31 mouse cellular contexts compared by ENCODE assay signal in genomic region chr4:107931453-107931852, GRCm38 (mm10). TPM values are rescaled to one million over a fixed set of nuclear protein-coding genes. Genes with fewer than 3 reads are reported as not detected.
DNase-seq lines count a peak whose midpoint lies in the region; ATAC-seq and TF ChIP-seq lines count a peak whose summit lies in the region.
"Had no signal": no experiment of that assay in that cellular context is flagged by ENCODE, and none has a peak within 500 bp of the region (broad histone marks: within the 10 kb centered on the region; RNA-seq: fewer than 3 reads in every experiment).

No protein-coding gene starts in this region.

- TF ChIP-seq POLR2A in lung, adult 2 months (IDR thresholded peaks at IDR 0.05; ENCODE audit: borderline replicate concordance, extremely low read depth, low read depth, low read length), result no peak

- no peaks in the 10 kb centered on the region for H3K27me3 ChIP-seq in hindbrain, postnatal 0 days (ENCODE audit: insufficient read depth, low read length)
- no peaks in the 10 kb centered on the region for H3K27me3 ChIP-seq in hindbrain, embryonic 10.5 days (ENCODE audit: insufficient read depth, poor library complexity, severe bottlenecking)
- H3K27me3 ChIP-seq in lung, embryonic 14.5 days (ENCODE audit: insufficient read depth, low read length), result no peaks in the 10 kb centered on the region
- H3K27me3 ChIP-seq in heart, embryonic 11.5 days (ENCODE audit: control insufficient read depth, insufficient read depth, low read length), result no peaks in the 10 kb centered on the region
- H3K27me3 ChIP-seq: embryonic facial prominence, embryonic 15.5 days; forebrain, embryonic 13.5 days; hindbrain, embryonic 13.5 days; limb, embryonic 12.5 days; liver, embryonic 15.5 days; midbrain, embryonic 13.5 days; neural tube, embryonic 15.5 days had no signal

- no peak for ATAC-seq in hindbrain, postnatal 0 days
- no peak for ATAC-seq in lung, embryonic 14.5 days (ENCODE audit: insufficient read depth)
- no peak for ATAC-seq in heart, embryonic 11.5 days (replicated peaks; ENCODE audit: insufficient number of reproducible peaks, low FRiP score, low TSS enrichment)
- ATAC-seq: forebrain, embryonic 13.5 days; midbrain, embryonic 13.5 days had no signal

- no peak overlapping the region for H3K27ac ChIP-seq in hindbrain, postnatal 0 days
- H3K27ac ChIP-seq in hindbrain, embryonic 10.5 days, result no peak overlapping the region
- no peak overlapping the region for H3K27ac ChIP-seq in lung, embryonic 14.5 days (ENCODE audit: low read depth)
- no peak overlapping the region for H3K27ac ChIP-seq in heart, embryonic 11.5 days (ENCODE audit: low read depth, low read length)
- H3K27ac ChIP-seq: embryonic facial prominence, embryonic 10.5 days; embryonic facial prominence, embryonic 15.5 days; forebrain, embryonic 13.5 days; heart, embryonic 10.5 days; hindbrain, embryonic 13.5 days; limb, embryonic 12.5 days; liver, embryonic 15.5 days; macrophage; midbrain, embryonic 13.5 days; neural tube, embryonic 15.5 days had no signal

- H3K4me2 ChIP-seq in hindbrain, postnatal 0 days (ENCODE audit: low read depth, low read length), result no peak overlapping the region
- no peak overlapping the region for H3K4me2 ChIP-seq in lung, embryonic 14.5 days
- no peak overlapping the region for H3K4me2 ChIP-seq in heart, embryonic 11.5 days
- H3K4me2 ChIP-seq: embryonic facial prominence, embryonic 15.5 days; forebrain, embryonic 13.5 days; hindbrain, embryonic 13.5 days; limb, embryonic 12.5 days; liver, embryonic 15.5 days; midbrain, embryonic 13.5 days; neural tube, embryonic 15.5 days had no signal

- no peaks in the 10 kb centered on the region for H3K9me3 ChIP-seq in hindbrain, postnatal 0 days (ENCODE audit: low read length)
- H3K9me3 ChIP-seq in hindbrain, embryonic 10.5 days, result no peaks in the 10 kb centered on the region
- no peaks in the 10 kb centered on the region for H3K9me3 ChIP-seq in lung, embryonic 14.5 days (ENCODE audit: low read depth, low read length)
- no peaks in the 10 kb centered on the region for H3K9me3 ChIP-seq in heart, embryonic 11.5 days (replicated peaks; ENCODE audit: control insufficient read depth, low read length)
- H3K9me3 ChIP-seq: embryonic facial prominence, embryonic 10.5 days; embryonic facial prominence, embryonic 15.5 days; forebrain, embryonic 13.5 days; heart, embryonic 10.5 days; hindbrain, embryonic 13.5 days; limb, embryonic 12.5 days; liver, embryonic 15.5 days; midbrain, embryonic 13.5 days; neural tube, embryonic 15.5 days had no signal

- H3K9ac ChIP-seq in hindbrain, postnatal 0 days (replicated peaks; ENCODE audit: low read length), result no peak overlapping the region
- no peak overlapping the region for H3K9ac ChIP-seq in lung, embryonic 14.5 days
- no peak overlapping the region for H3K9ac ChIP-seq in heart, embryonic 11.5 days (ENCODE audit: low read depth, low read length)
- H3K9ac ChIP-seq: embryonic facial prominence, embryonic 15.5 days; forebrain, embryonic 13.5 days; hindbrain, embryonic 13.5 days; limb, embryonic 12.5 days; liver, embryonic 15.5 days; midbrain, embryonic 13.5 days; neural tube, embryonic 15.5 days had no signal

- no peak overlapping the region for H3K4me3 ChIP-seq in hindbrain, postnatal 0 days (ENCODE audit: low read length)
- no peak overlapping the region for H3K4me3 ChIP-seq in hindbrain, embryonic 10.5 days
- H3K4me3 ChIP-seq in lung, embryonic 14.5 days (ENCODE audit: low read depth, low read length), result no peak overlapping the region
- no peak overlapping the region for H3K4me3 ChIP-seq in lung, adult 2 months (replicated peaks; ENCODE audit: extremely low read depth, low read depth, low read length)
- no peak overlapping the region for H3K4me3 ChIP-seq in heart, embryonic 11.5 days (ENCODE audit: low read depth, low read length)
- H3K4me3 ChIP-seq: embryonic facial prominence, embryonic 10.5 days; embryonic facial prominence, embryonic 15.5 days; forebrain, embryonic 13.5 days; heart, embryonic 10.5 days; hindbrain, embryonic 13.5 days; limb, embryonic 12.5 days; liver, embryonic 15.5 days; midbrain, embryonic 13.5 days; neural tube, embryonic 15.5 days had no signal

- DNase-seq in hindbrain, postnatal 0 days (ENCODE audit: low spot score), result no peak
- no peak for DNase-seq in hindbrain, embryonic 10.5 days (ENCODE audit: low spot score)
- peak; percentile 19 for DNase-seq in lung, embryonic 14.5 days
- DNase-seq in lung, adult 2 months, result no peak
- DNase-seq in NIH3T3 (ENCODE audit: low read depth), result peak; percentile 60
- no peak for DNase-seq in adrenal gland, postnatal 4 days (ENCODE audit: low spot score in 2 of 2)
- DNase-seq: adrenal gland, postnatal 10 days; cerebellum, adult 11-12 months; cerebellum, postnatal 10 days; gastrocnemius, postnatal 25 days; heart, adult 11 months; heart, postnatal 36 days; kidney, adult 2 months; kidney, postnatal 4 days; right cerebral cortex, postnatal 25 days; thymus, adult 18-20 months; thymus, postnatal 25 days had no signal

- H3K36me3 ChIP-seq in hindbrain, postnatal 0 days (ENCODE audit: insufficient read depth, low read length), result no peaks in the 10 kb centered on the region
- no peaks in the 10 kb centered on the region for H3K36me3 ChIP-seq in hindbrain, embryonic 10.5 days
- no peaks in the 10 kb centered on the region for H3K36me3 ChIP-seq in lung, embryonic 14.5 days (ENCODE audit: insufficient read depth)
- H3K36me3 ChIP-seq in heart, embryonic 11.5 days (ENCODE audit: control insufficient read depth, insufficient read depth, low read length), result no peaks in the 10 kb centered on the region
- H3K36me3 ChIP-seq: embryonic facial prominence, embryonic 10.5 days; embryonic facial prominence, embryonic 15.5 days; heart, embryonic 10.5 days; hindbrain, embryonic 13.5 days; limb, embryonic 12.5 days; liver, embryonic 15.5 days; midbrain, embryonic 13.5 days; neural tube, embryonic 15.5 days had no signal

- peak; percentile 42 for TF ChIP-seq CTCF in hindbrain, postnatal 0 days (IDR thresholded peaks at IDR 0.05; ENCODE audit: low read depth)
- peak; percentile 30; the same call in 1 of the 2 replicates for TF ChIP-seq CTCF in lung, embryonic 14.5 days (IDR thresholded peaks at IDR 0.05; ENCODE audit: low read depth)
- no peak for TF ChIP-seq CTCF in lung, adult 2 months (IDR thresholded peaks at IDR 0.05; ENCODE audit: insufficient read depth, low read length)

- WGBS in hindbrain, postnatal 0 days, result 83% methylated on average over 3 of the region's 3 CpGs
- 72% methylated on average over 3 of the region's 3 CpGs for WGBS in hindbrain, embryonic 10.5 days
- WGBS in lung, embryonic 14.5 days, result 69% methylated on average over 3 of the region's 3 CpGs
- 69% methylated on average over 3 of the region's 3 CpGs for WGBS in lung, adult 2 months
- 65% methylated on average over 3 of the region's 3 CpGs for WGBS in heart, embryonic 11.5 days (ENCODE audit: insufficient replicate concordance)

- no peaks in the 10 kb centered on the region for H3K4me1 ChIP-seq in hindbrain, postnatal 0 days (ENCODE audit: insufficient read depth, low read length)
- H3K4me1 ChIP-seq in hindbrain, embryonic 10.5 days (replicated peaks), result no peaks in the 10 kb centered on the region
- no peaks in the 10 kb centered on the region for H3K4me1 ChIP-seq in lung, embryonic 14.5 days (ENCODE audit: insufficient read depth)
- no peaks in the 10 kb centered on the region for H3K4me1 ChIP-seq in lung, adult 2 months (ENCODE audit: control insufficient read depth, insufficient read depth, low read length)
- no peaks in the 10 kb centered on the region for H3K4me1 ChIP-seq in heart, embryonic 11.5 days (ENCODE audit: control insufficient read depth, insufficient read depth, low read length)
- H3K4me1 ChIP-seq: embryonic facial prominence, embryonic 10.5 days; embryonic facial prominence, embryonic 15.5 days; forebrain, embryonic 13.5 days; heart, embryonic 10.5 days; hindbrain, embryonic 13.5 days; limb, embryonic 12.5 days; midbrain, embryonic 13.5 days; neural tube, embryonic 15.5 days had no signal

RNA-seq across cellular contexts. Expression of gene Cpt2, which starts 8.0 kb away (rescaled TPM):
- total RNA-seq in hindbrain, postnatal 0 days (2014; rRNA removed), result 17.4 and 19.2 TPM in 2 replicates
- polyA plus RNA-seq in hindbrain, postnatal 0 days (2015; fragmentation: Nextera tagmentation; extraction: Ambion mirVana), result 13.8 TPM in 2 replicates
- polyA plus RNA-seq in hindbrain, embryonic 10.5 days (2016; fragmentation: Nextera tagmentation; extraction: Ambion mirVana), result 38.7 and 39.7 TPM in 2 replicates
- 38.6 and 40.2 TPM in 2 replicates for polyA plus RNA-seq in lung, embryonic 14.5 days (2014; fragmentation: Nextera tagmentation; extraction: Ambion mirVana)
- 65.3 and 68.3 TPM in 2 replicates for polyA plus RNA-seq in lung, adult 2 months (2012; rRNA removed)
- 100 to 1,000 TPM; 112 to 120 TPM for total RNA-seq in adrenal gland, postnatal 4 days (2021)
- polyA plus RNA-seq in heart, embryonic 11.5 days (2014; fragmentation: Nextera tagmentation; extraction: Ambion mirVana), result 58.2 and 66.2 TPM in 2 replicates

RNA-seq across cellular contexts. Expression of gene Slc1a7, which starts 36.7 kb away (rescaled TPM):
- total RNA-seq in hindbrain, postnatal 0 days (2014; rRNA removed), result 0.25 TPM in 1 of 2 replicates, not detected in the other
- 0.05 and 0.09 TPM in 2 replicates for polyA plus RNA-seq in hindbrain, postnatal 0 days (2015; fragmentation: Nextera tagmentation; extraction: Ambion mirVana)
- not detected in 2 replicates for polyA plus RNA-seq in hindbrain, embryonic 10.5 days (2016; fragmentation: Nextera tagmentation; extraction: Ambion mirVana)
- 0.05 and 0.09 TPM in 2 replicates for polyA plus RNA-seq in lung, embryonic 14.5 days (2014; fragmentation: Nextera tagmentation; extraction: Ambion mirVana)
- polyA plus RNA-seq in lung, adult 2 months (2012; rRNA removed), result 0.39 and 0.48 TPM in 2 replicates
- total RNA-seq in adrenal gland, postnatal 4 days (2021), result under 1 TPM; 0.48 to 0.62 TPM
- not detected in 2 replicates for polyA plus RNA-seq in heart, embryonic 11.5 days (2014; fragmentation: Nextera tagmentation; extraction: Ambion mirVana)
- total RNA-seq: megakaryocyte-erythroid progenitor cell, adult 5-6 weeks had no signal
- polyA plus RNA-seq: embryonic facial prominence, embryonic 10.5 days; forebrain, embryonic 13.5 days; heart, embryonic 10.5 days; heart, embryonic 16.5 days; hindbrain, embryonic 13.5 days; kidney, embryonic 16.5 days; limb, embryonic 12.5 days; liver, embryonic 15.5 days; macrophage; midbrain, embryonic 13.5 days; neural tube, embryonic 15.5 days had no signal

RNA-seq across cellular contexts. Expression of gene 0610037L13Rik, which starts 41.8 kb away (rescaled TPM):
- 33.2 and 58.3 TPM in 2 replicates for total RNA-seq in hindbrain, postnatal 0 days (2014; rRNA removed)
- polyA plus RNA-seq in hindbrain, postnatal 0 days (2015; fragmentation: Nextera tagmentation; extraction: Ambion mirVana), result 110 and 111 TPM in 2 replicates
- polyA plus RNA-seq in hindbrain, embryonic 10.5 days (2016; fragmentation: Nextera tagmentation; extraction: Ambion mirVana), result 111 and 113 TPM in 2 replicates
- 138 and 139 TPM in 2 replicates for polyA plus RNA-seq in lung, embryonic 14.5 days (2014; fragmentation: Nextera tagmentation; extraction: Ambion mirVana)
- polyA plus RNA-seq in lung, adult 2 months (2012; rRNA removed), result 31.5 and 40.9 TPM in 2 replicates
- total RNA-seq in adrenal gland, postnatal 4 days (2021), result 10 to 100 TPM; 76.9 to 89.9 TPM
- polyA plus RNA-seq in heart, embryonic 11.5 days (2014; fragmentation: Nextera tagmentation; extraction: Ambion mirVana), result 104 and 106 TPM in 2 replicates

RNA-seq across cellular contexts. Expression of gene Magoh, which starts 51.9 kb away (rescaled TPM):
- 31.7 and 35.4 TPM in 2 replicates for total RNA-seq in hindbrain, postnatal 0 days (2014; rRNA removed)
- 124 and 129 TPM in 2 replicates for polyA plus RNA-seq in hindbrain, postnatal 0 days (2015; fragmentation: Nextera tagmentation; extraction: Ambion mirVana)
- polyA plus RNA-seq in hindbrain, embryonic 10.5 days (2016; fragmentation: Nextera tagmentation; extraction: Ambion mirVana), result 225 and 238 TPM in 2 replicates
- polyA plus RNA-seq in lung, embryonic 14.5 days (2014; fragmentation: Nextera tagmentation; extraction: Ambion mirVana), result 219 and 232 TPM in 2 replicates
- 22.3 and 39.3 TPM in 2 replicates for polyA plus RNA-seq in lung, adult 2 months (2012; rRNA removed)
- 100 to 1,000 TPM; 108 to 111 TPM for total RNA-seq in adrenal gland, postnatal 4 days (2021)
- 112 and 123 TPM in 2 replicates for polyA plus RNA-seq in heart, embryonic 11.5 days (2014; fragmentation: Nextera tagmentation; extraction: Ambion mirVana)

Comparison
In these comparisons a context has a peak if more than half of its experiments do, and no peak if none do; other contexts are left out.
1. DNase-seq: peak in lung, embryonic 14.5 days (single experiment) and NIH3T3 (single experiment); none in hindbrain, postnatal 0 days (single experiment), hindbrain, embryonic 10.5 days (single experiment), lung, adult 2 months (single experiment) and adrenal gland, postnatal 4 days (0 of 2).